Mouse (Mus musculus): ENCODE data around the gene Dhx36.

Dhx36 gene

GRCm38 (mm10) chr3:62418387-62419138 is 88.2 kb downstream of the Dhx36 start:
- DNase-seq (ENCODE audit: low spot score in 2 of 2), result no peak

All from spleen, postnatal 4 days (tissue).